Mouse (Mus musculus) stomach, postnatal 0 days (tissue): ENCODE results near the gene Zfp91.

Experiments
- CTCF ChIP-seq: IDR thresholded peaks from 2 replicates; pipeline ENCODE4 v1.5.1; 2016; ENCODE audit warnings: antibody characterized with exemption, low read depth, mild to moderate bottlenecking, moderate library complexity
- EP300 ChIP-seq: optimal IDR thresholded peaks from 2 replicates; pipeline ENCODE3; 2016; ENCODE audit warnings: antibody characterized with exemption

- no peak for TF ChIP-seq CTCF
- TF ChIP-seq EP300, result no peak
Observed at GRCm38 (mm10) chr19:12833625-12834024, 37.7 kb upstream of the Zfp91 start.
